Mouse (Mus musculus): ENCODE measurements at regions not wholly inside any gene's neighbourhood (a gene's known extent, or its start where the extent isn't known, plus 50 kb on each side); places are given as distances from the start of the nearest gene placed in this dataset.

GRCm38 (mm10) chr11:79747801-79748200 lies 156.8 kb downstream of the Rab11fip4 start:
- H3K4me1 ChIP-seq (ENCODE audit: control insufficient read depth, insufficient read depth, low read length), result peaks cover 9% of the 10 kb centered on the region
- H3K4me3 ChIP-seq (ENCODE audit: insufficient read depth, low read length), result no peak overlapping the region
- TF ChIP-seq POLR2A (IDR thresholded peaks at IDR 0.05; ENCODE audit: low read depth, low read length) (no peak), CTCF (IDR thresholded peaks at IDR 0.05; ENCODE audit: borderline replicate concordance, insufficient read depth, low read length) (no peak)
- no peak overlapping the region for H3K27ac ChIP-seq (ENCODE audit: insufficient read depth, low read length)

All from embryonic fibroblast, embryonic 13.5 days (primary cell).